Mouse (Mus musculus) cerebellum, adult 2 months (tissue): ENCODE data around the gene Sgms1.

ENCODE experiments used
- CTCF ChIP-seq: fragments of 200-500 bp; IDR thresholded peaks from 2 replicates; pipeline ENCODE4 v1.5.1; 2011; ENCODE audit warnings: low read depth, mild to moderate bottlenecking, control low read depth, low read length, moderate library complexity, borderline replicate concordance; ENCODE audit not compliant: insufficient read depth
- POLR2A ChIP-seq: fragments of 200-500 bp; IDR thresholded peaks from 2 replicates; pipeline ENCODE4 v1.6.1; 2011; ENCODE audit warnings: low read length, control low read depth, borderline replicate concordance; ENCODE audit not compliant: insufficient read depth

DNA sequence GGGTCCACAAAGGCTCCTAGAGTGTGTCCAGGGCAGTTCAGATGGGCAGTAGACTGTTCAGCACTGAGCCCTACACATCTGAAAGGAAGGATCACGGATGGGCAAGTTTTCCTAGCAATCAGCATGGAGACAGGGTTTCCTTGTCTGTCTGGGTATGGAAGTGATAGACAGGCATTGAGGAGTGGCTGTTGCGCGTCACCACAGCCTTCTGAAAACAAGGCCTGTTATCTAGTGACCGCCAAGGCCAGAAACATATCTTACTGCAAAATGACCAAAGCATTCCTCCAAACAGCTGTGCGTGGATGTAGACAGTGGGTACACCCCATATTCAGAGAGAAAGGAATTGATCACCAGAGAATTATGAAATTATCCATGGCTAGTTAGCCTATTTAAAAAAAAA is 47.1 kb downstream of the Sgms1 start:
- TF ChIP-seq POLR2A: no peak
- TF ChIP-seq CTCF: no peak
